Comparison of ENCODE assay signal across 8 mouse cellular contexts in genomic region chr10:21144627-21145504, GRCm38 (mm10). TPM values are rescaled to one million over a fixed set of nuclear protein-coding genes. Genes with fewer than 3 reads are reported as not detected.
DNase-seq lines count a peak whose midpoint lies in the region; ATAC-seq and TF ChIP-seq lines count a peak whose summit lies in the region.

No protein-coding gene starts in this region.

- WGBS in forebrain, embryonic 12.5 days: 26% methylated on average over 27 of the region's 27 CpGs
- 49% methylated on average over 27 of the region's 27 CpGs for WGBS in liver, embryonic 15.5 days (ENCODE audit: insufficient replicate concordance)
- 19% methylated on average over 27 of the region's 27 CpGs for WGBS in neural tube, embryonic 13.5 days

- intact Hi-C loops in heart, postnatal 14 days (cut with DNase I): no loop called here

- peak overlapping the region; percentile 15 to 74 for H3K4me3 ChIP-seq in ES-E14 (ENCODE audit: insufficient read depth in 1 of 2, low read depth in 1 of 2, low read length in 2 of 2, poor library complexity in 1 of 2, severe bottlenecking in 1 of 2)
- peak overlapping the region; percentile 41 for H3K4me3 ChIP-seq in forebrain, embryonic 12.5 days (replicated peaks)
- peak overlapping the region; percentile 24; the same call in 1 of the 2 replicates for H3K4me3 ChIP-seq in liver, embryonic 15.5 days (replicated peaks)
- peak overlapping the region; percentile 48 for H3K4me3 ChIP-seq in neural tube, embryonic 13.5 days

- no peak overlapping the region for H3K9ac ChIP-seq in ES-E14 (ENCODE audit: insufficient read depth, low read depth, low read length, poor library complexity, severe bottlenecking)
- H3K9ac ChIP-seq in forebrain, embryonic 12.5 days: peak overlapping the region; percentile 38; the same call in 1 of the 2 replicates
- no peak overlapping the region for H3K9ac ChIP-seq in liver, embryonic 15.5 days
- peak overlapping the region; percentile 67 for H3K9ac ChIP-seq in neural tube, embryonic 13.5 days

- H3K4me2 ChIP-seq in forebrain, embryonic 12.5 days: peak overlapping the region; percentile 60
- H3K4me2 ChIP-seq in liver, embryonic 15.5 days: peak overlapping the region; percentile 50
- peak overlapping the region; percentile 73 for H3K4me2 ChIP-seq in neural tube, embryonic 13.5 days

- in situ Hi-C loops in ES-E14 (cut with MboI; ENCODE audit: low sequenced_read_pairs in 2 of 2, unreplicated experiment in 2 of 2): no loop called here

- H3K36me3 ChIP-seq in ES-E14 (ENCODE audit: control insufficient read depth, insufficient read depth, low read length, poor library complexity, severe bottlenecking): peaks cover 10% of the 10 kb centered on the region; the same call in 1 of the 2 replicates
- peaks cover 36% of the 10 kb centered on the region for H3K36me3 ChIP-seq in forebrain, embryonic 12.5 days (replicated peaks)
- peaks cover 38% of the 10 kb centered on the region for H3K36me3 ChIP-seq in liver, embryonic 15.5 days (replicated peaks)
- H3K36me3 ChIP-seq in neural tube, embryonic 13.5 days: no peaks in the 10 kb centered on the region

- H3K27ac ChIP-seq in ES-E14 (ENCODE audit: insufficient read depth, low read depth, low read length, poor library complexity, severe bottlenecking): no peak overlapping the region
- no peak overlapping the region for H3K27ac ChIP-seq in forebrain, embryonic 12.5 days
- H3K27ac ChIP-seq in liver, embryonic 15.5 days (replicated peaks): no peak overlapping the region
- peak overlapping the region; percentile 81 for H3K27ac ChIP-seq in neural tube, embryonic 13.5 days (replicated peaks)

- H3K27me3 ChIP-seq in forebrain, embryonic 12.5 days: no peaks in the 10 kb centered on the region
- no peaks in the 10 kb centered on the region for H3K27me3 ChIP-seq in liver, embryonic 15.5 days
- no peaks in the 10 kb centered on the region for H3K27me3 ChIP-seq in neural tube, embryonic 13.5 days

- no peaks in the 10 kb centered on the region for H3K9me3 ChIP-seq in ES-E14 (ENCODE audit: control insufficient read depth, insufficient read depth, low read depth, low read length)
- H3K9me3 ChIP-seq in forebrain, embryonic 12.5 days: no peaks in the 10 kb centered on the region
- no peaks in the 10 kb centered on the region for H3K9me3 ChIP-seq in liver, embryonic 15.5 days (replicated peaks)
- H3K9me3 ChIP-seq in neural tube, embryonic 13.5 days: no peaks in the 10 kb centered on the region

- DNase-seq in ES-E14 (ENCODE audit: low read depth, low spot score): peak; percentile 88
- peak; percentile 41 for DNase-seq in cerebellum, adult 11-12 months
- DNase-seq in heart, postnatal 14 days: peak; percentile 58 to 62
- DNase-seq in layer of hippocampus, adult 18-20 months (ENCODE audit: low spot score in 2 of 2): peak; percentile 35 to 80

- ATAC-seq in forebrain, embryonic 12.5 days (ENCODE audit: low FRiP score): peak; percentile 94
- no peak for ATAC-seq in liver, embryonic 15.5 days (ENCODE audit: insufficient read depth)
- ATAC-seq in neural tube, embryonic 13.5 days (ENCODE audit: low read depth): peak; percentile 98
- no peak for ATAC-seq in inflammation-experienced regulatory T-cells, adult 6 months

- H3K4me1 ChIP-seq in ES-E14 (ENCODE audit: control insufficient read depth in 2 of 2, insufficient read depth in 2 of 2, low read length in 2 of 2, poor library complexity in 1 of 2): no peaks in the 10 kb centered on the region
- peaks cover 8% of the 10 kb centered on the region; the same call in 1 of the 2 replicates for H3K4me1 ChIP-seq in forebrain, embryonic 12.5 days
- peaks cover 8% of the 10 kb centered on the region for H3K4me1 ChIP-seq in liver, embryonic 15.5 days (replicated peaks)
- peaks cover 9% of the 10 kb centered on the region; the same call in 1 of the 2 replicates for H3K4me1 ChIP-seq in neural tube, embryonic 13.5 days (replicated peaks)

TF ChIP-seq in ES-E14, 5 proteins besides CTCF, POLR2A, EP300 and RAD21:
- TF ChIP-seq MAFK (IDR thresholded peaks at IDR 0.05; ENCODE audit: insufficient read depth, low read depth, low read length) (no peak), HCFC1 (IDR thresholded peaks at IDR 0.05; ENCODE audit: borderline replicate concordance, insufficient read depth, low read length) (no peak), ZNF384 (IDR thresholded peaks at IDR 0.05; ENCODE audit: low read depth, low read length) (no peak), ZC3H11A (IDR thresholded peaks at IDR 0.05; ENCODE audit: borderline replicate concordance, low read depth, low read length) (no peak), CHD2 (IDR thresholded peaks at IDR 0.05; ENCODE audit: low read depth, low read length) (no peak)
TF ChIP-seq in ES-E14: peak in this region for 0.

RNA-seq across cellular contexts. Expression of gene Myb, which starts 15.9 kb away (rescaled TPM):
- total RNA-seq in ES-E14 (2012; rRNA removed): 2.0 and 2.4 TPM in 2 replicates
- 8.1 and 8.3 TPM in 2 replicates for polyA plus RNA-seq in forebrain, embryonic 12.5 days (2016; fragmentation: Nextera tagmentation; extraction: Ambion mirVana)
- total RNA-seq in heart, postnatal 14 days (2021): 1 to 10 TPM in 1 of 2 experiments, under 1 TPM in 1; 0.62 to 8.9 TPM
- total RNA-seq in layer of hippocampus, adult 18-20 months (2021): 1 to 10 TPM in 1 of 2 experiments, under 1 TPM in 1; 0.63 to 1.1 TPM
- polyA plus RNA-seq in liver, embryonic 15.5 days (2015; fragmentation: Nextera tagmentation; extraction: Ambion mirVana): 9.1 and 9.7 TPM in 2 replicates
- polyA plus RNA-seq in neural tube, embryonic 13.5 days (2015; fragmentation: Nextera tagmentation; extraction: Ambion mirVana): 0.87 and 1.1 TPM in 2 replicates
- polyA plus RNA-seq in inflammation-experienced regulatory T-cells, adult 6 months (2017; shearing (Covaris generic)): 1 to 10 TPM; 6.7 to 8.2 (median 7.3) TPM

Comparison
In these comparisons a context has a peak if more than half of its experiments do, and no peak if none do; other contexts are left out.
1. H3K9ac ChIP-seq: peak in forebrain, embryonic 12.5 days (single experiment) and neural tube, embryonic 13.5 days (single experiment); none in ES-E14 (single experiment) and liver, embryonic 15.5 days (single experiment).
2. ATAC-seq: peak in forebrain, embryonic 12.5 days (single experiment) and neural tube, embryonic 13.5 days (single experiment); none in liver, embryonic 15.5 days (single experiment) and inflammation-experienced regulatory T-cells, adult 6 months (single experiment).
3. Peak in every context shown above with its lines, with median percentiles within 50 percentile points of each other: DNase-seq, H3K4me3 ChIP-seq and H3K4me2 ChIP-seq.